Mouse (Mus musculus) liver, adult 2 months (tissue): ENCODE measurements around the gene 5730409E04Rik.

Experiments
- CTCF ChIP-seq: fragments of 200-500 bp; IDR thresholded peaks from 2 replicates; pipeline ENCODE4 v1.5.1; 2011; ENCODE audit warnings: low read depth, low read length, control low read depth
- POLR2A ChIP-seq: fragments of 200-500 bp; IDR thresholded peaks from 2 replicates; pipeline ENCODE4 v1.6.1; 2011; ENCODE audit warnings: low read length, control low read depth; ENCODE audit not compliant: insufficient read depth; ENCODE audit errors: extremely low read depth

GRCm38 (mm10) chr4:126620349-126620874 lies 10.8 kb downstream of the 5730409E04Rik start:
- TF ChIP-seq CTCF: no peak
- TF ChIP-seq POLR2A: no peak
